Mouse (Mus musculus) MEL (cell line): ENCODE measurements around the gene Nrbp1. TPM values are rescaled to one million over a fixed set of nuclear protein-coding genes. Genes with fewer than 3 reads are reported as not detected.

ENCODE experiments used
- DNase-seq: peaks from one replicate; pipeline ENCODE4 v3.0.0; 2011; ENCODE audit warnings: low read depth, low spot score
- H3K27ac ChIP-seq: 2 replicates; pipeline ENCODE4 v1.5.1; 2012; ENCODE audit warnings: low read depth, mild to moderate bottlenecking, control low read depth, low read length, moderate library complexity; ENCODE audit not compliant: control insufficient read depth
- H3K27me3 ChIP-seq, 2 experiments: fragments of 150-350 bp in 1 of 2; sonication (generic) in 1 of 2; 2 replicates each; pipeline ENCODE4 v1.6.1; 2012; ENCODE audit warnings: low read length in 2 of 2, mild to moderate bottlenecking in 2 of 2, improper control_type of control experiment in 1 of 2, moderate library complexity in 1 of 2; ENCODE audit not compliant: insufficient read depth in 2 of 2, control insufficient read depth in 1 of 2
- H3K36me3 ChIP-seq, 2 experiments: 2 replicates each; pipeline ENCODE4 v1.6.1; 2012 to 2014; ENCODE audit warnings: low read length in 2 of 2, improper control_type of control experiment in 1 of 2, inconsistent platforms in 1 of 2, mild to moderate bottlenecking in 1 of 2; ENCODE audit not compliant: insufficient read depth in 2 of 2, control insufficient read depth in 1 of 2
- H3K4me1 ChIP-seq, 2 experiments: fragments of 150-350 bp in 1 of 2; sonication (generic) in 1 of 2; 2 replicates each; pipeline ENCODE4 v1.6.1; 2012; ENCODE audit warnings: low read length in 2 of 2, improper control_type of control experiment in 1 of 2, mild to moderate bottlenecking in 1 of 2; ENCODE audit not compliant: insufficient read depth in 2 of 2, control insufficient read depth in 1 of 2
- H3K4me3 ChIP-seq, 2 experiments: fragments of 150-350 bp in 1 of 2; sonication (generic) in 1 of 2; 2 replicates each; pipeline ENCODE4 v1.5.1; 2012; ENCODE audit warnings: low read depth in 2 of 2, low read length in 2 of 2, mild to moderate bottlenecking in 2 of 2, moderate library complexity in 2 of 2, control low read depth in 1 of 2, improper control_type of control experiment in 1 of 2; ENCODE audit not compliant: control insufficient read depth in 1 of 2, insufficient read depth in 1 of 2
- H3K79me2 ChIP-seq: 2 replicates; pipeline ENCODE4 v1.6.1; 2012; ENCODE audit warnings: mild to moderate bottlenecking, low read length, moderate library complexity; ENCODE audit not compliant: control insufficient read depth, poor library complexity, insufficient read depth
- H3K9ac ChIP-seq: 2 replicates; pipeline ENCODE4 v1.6.1; 2012; ENCODE audit warnings: low read depth, mild to moderate bottlenecking, control low read depth, low read length, moderate library complexity; ENCODE audit not compliant: control insufficient read depth, poor library complexity, severe bottlenecking
- H3K9me3 ChIP-seq: fragments of 150-350 bp; sonication (generic); replicated peaks from 2 replicates; pipeline ENCODE4 v1.6.1; 2012; ENCODE audit warnings: mild to moderate bottlenecking, low read length, improper control_type of control experiment, moderate library complexity; ENCODE audit not compliant: insufficient read depth
- BHLHE40 ChIP-seq: IDR thresholded peaks from 2 replicates; pipeline ENCODE4 v1.6.1; 2012; ENCODE audit warnings: low read depth, mild to moderate bottlenecking, inconsistent platforms, low read length, improper control_type of control experiment, borderline replicate concordance
- CHD1 ChIP-seq: IDR thresholded peaks from 2 replicates; pipeline ENCODE4 v1.6.1; 2012; ENCODE audit warnings: low read depth, mild to moderate bottlenecking, inconsistent platforms, low read length, improper control_type of control experiment
- CHD2 ChIP-seq: IDR thresholded peaks from 2 replicates; pipeline ENCODE4 v1.6.1; 2011; ENCODE audit warnings: low read length, improper control_type of control experiment
- CTCF ChIP-seq, 3 experiments: IDR thresholded peaks in 2 of 3; conservative IDR thresholded peaks in 1 of 3; 2 replicates each; pipeline ENCODE4 v1.5.1; 2011 to 2012; ENCODE audit warnings: low read length in 3 of 3, low read depth in 2 of 3, mild to moderate bottlenecking in 2 of 3, improper control_type of control experiment in 1 of 3, inconsistent platforms in 1 of 3, mixed read lengths in 1 of 3, moderate library complexity in 1 of 3; ENCODE audit not compliant: control insufficient read depth in 1 of 3, insufficient read depth in 1 of 3, poor library complexity in 1 of 3, severe bottlenecking in 1 of 3
- E2F4 ChIP-seq: IDR thresholded peaks from 2 replicates; pipeline ENCODE4 v1.6.1; 2011; ENCODE audit warnings: low read depth, low read length, improper control_type of control experiment, borderline replicate concordance
- EP300 ChIP-seq, 2 experiments: IDR thresholded peaks; 2 replicates each; pipeline ENCODE4 v1.6.1; 2011; ENCODE audit warnings: improper control_type of control experiment in 2 of 2, low read length in 2 of 2, low read depth in 1 of 2, mild to moderate bottlenecking in 1 of 2
- ETS1 ChIP-seq: IDR thresholded peaks from 2 replicates; pipeline ENCODE4 v1.6.1; 2012; ENCODE audit warnings: low read depth, mild to moderate bottlenecking, inconsistent platforms, low read length, improper control_type of control experiment, moderate library complexity
- GABPA ChIP-seq: IDR thresholded peaks from 2 replicates; pipeline ENCODE4 v1.6.1; 2012; ENCODE audit warnings: low read depth, mild to moderate bottlenecking, inconsistent platforms, low read length, improper control_type of control experiment, moderate library complexity
- GATA1 ChIP-seq: IDR thresholded peaks from 2 replicates; pipeline ENCODE4 v1.6.1; 2011; ENCODE audit warnings: low read depth, low read length, improper control_type of control experiment
- HCFC1 ChIP-seq: IDR thresholded peaks from 2 replicates; pipeline ENCODE4 v1.6.1; 2012; ENCODE audit warnings: low read depth, mild to moderate bottlenecking, inconsistent platforms, low read length, improper control_type of control experiment, moderate library complexity
- KAT2A ChIP-seq: conservative IDR thresholded peaks from 2 replicates; pipeline ENCODE4 v1.6.1; 2012; ENCODE audit warnings: low read depth, low read length, improper control_type of control experiment, inconsistent platforms
- MAX ChIP-seq: IDR thresholded peaks from 2 replicates; pipeline ENCODE4 v1.6.1; 2011; ENCODE audit warnings: low read length, improper control_type of control experiment
- MAZ ChIP-seq: IDR thresholded peaks from 2 replicates; pipeline ENCODE4 v1.6.1; 2012; ENCODE audit warnings: low read depth, mild to moderate bottlenecking, inconsistent platforms, low read length, improper control_type of control experiment
- MEF2A ChIP-seq: IDR thresholded peaks from 2 replicates; pipeline ENCODE4 v1.6.1; 2014; ENCODE audit warnings: low read depth, mild to moderate bottlenecking, inconsistent platforms, low read length, improper control_type of control experiment; ENCODE audit not compliant: poor library complexity, insufficient replicate concordance, severe bottlenecking; ENCODE audit errors: extremely low read depth
- MXI1 ChIP-seq: IDR thresholded peaks from 2 replicates; pipeline ENCODE4 v1.6.1; 2011; ENCODE audit warnings: mild to moderate bottlenecking, low read depth, low read length, improper control_type of control experiment
- MYB ChIP-seq: IDR thresholded peaks from 2 replicates; pipeline ENCODE4 v1.6.1; 2011; ENCODE audit warnings: mild to moderate bottlenecking, low read depth, low read length, improper control_type of control experiment
- MYC ChIP-seq: IDR thresholded peaks from 2 replicates; pipeline ENCODE4 v1.6.1; 2011; ENCODE audit warnings: low read depth, mild to moderate bottlenecking, low read length, improper control_type of control experiment, moderate library complexity
- NELFE ChIP-seq: IDR thresholded peaks from 2 replicates; pipeline ENCODE4 v1.6.1; 2011; ENCODE audit warnings: low read depth, low read length, improper control_type of control experiment
- POLR2A ChIP-seq, 2 experiments: IDR thresholded peaks; 2 replicates each; pipeline ENCODE4 v1.6.1; 2011 to 2012; ENCODE audit warnings: low read length in 2 of 2, mild to moderate bottlenecking in 2 of 2, control low read depth in 1 of 2, improper control_type of control experiment in 1 of 2, low read depth in 1 of 2, moderate library complexity in 1 of 2; ENCODE audit not compliant: control insufficient read depth in 1 of 2, insufficient read depth in 1 of 2, poor library complexity in 1 of 2
- POLR2AphosphoS2 ChIP-seq: IDR thresholded peaks from 2 replicates; pipeline ENCODE4 v1.6.1; 2011; ENCODE audit warnings: low read length, improper control_type of control experiment
- POLR2AphosphoS5 ChIP-seq: IDR thresholded peaks from 2 replicates; pipeline ENCODE4 v1.6.1; 2012; ENCODE audit warnings: low read depth, borderline replicate concordance, mild to moderate bottlenecking, inconsistent platforms, low read length, moderate library complexity, mixed read lengths
- RAD21 ChIP-seq: IDR thresholded peaks from 2 replicates; pipeline ENCODE4 v1.6.1; 2011; ENCODE audit warnings: mild to moderate bottlenecking, low read depth, low read length, improper control_type of control experiment
- RCOR1 ChIP-seq: IDR thresholded peaks from 2 replicates; pipeline ENCODE4 v1.6.1; 2012; ENCODE audit warnings: low read depth, mild to moderate bottlenecking, inconsistent platforms, low read length, improper control_type of control experiment
- SIN3A ChIP-seq: IDR thresholded peaks from 2 replicates; pipeline ENCODE4 v1.6.1; 2012; ENCODE audit warnings: low read length, improper control_type of control experiment, inconsistent platforms
- SMC3 ChIP-seq: IDR thresholded peaks from 2 replicates; pipeline ENCODE4 v1.6.1; 2011; ENCODE audit warnings: low read depth, low read length, improper control_type of control experiment
- TBP ChIP-seq: IDR thresholded peaks from 2 replicates; pipeline ENCODE4 v1.8.0; 2011; ENCODE audit warnings: low read depth, low read length, improper control_type of control experiment
- TCF12 ChIP-seq: IDR thresholded peaks from 2 replicates; pipeline ENCODE4 v1.6.1; 2014; ENCODE audit warnings: low read depth, mild to moderate bottlenecking, inconsistent platforms, low read length, improper control_type of control experiment, moderate library complexity
- UBTF ChIP-seq: IDR thresholded peaks from 2 replicates; pipeline ENCODE4 v1.6.1; 2012; ENCODE audit warnings: low read depth, mild to moderate bottlenecking, inconsistent platforms, low read length, improper control_type of control experiment, moderate library complexity, borderline replicate concordance; ENCODE audit not compliant: insufficient read depth
- USF1 ChIP-seq: IDR thresholded peaks from 2 replicates; pipeline ENCODE4 v1.6.1; 2014; ENCODE audit warnings: low read depth, mild to moderate bottlenecking, inconsistent platforms, low read length, improper control_type of control experiment, moderate library complexity
- USF2 ChIP-seq, 2 experiments: IDR thresholded peaks; 2 replicates each; pipeline ENCODE4 v1.6.1; 2011 to 2012; ENCODE audit warnings: improper control_type of control experiment in 2 of 2, low read length in 2 of 2, borderline replicate concordance in 1 of 2, inconsistent platforms in 1 of 2, low read depth in 1 of 2, mild to moderate bottlenecking in 1 of 2; ENCODE audit not compliant: insufficient read depth in 1 of 2
- ZC3H11A ChIP-seq: IDR thresholded peaks from 2 replicates; pipeline ENCODE4 v1.6.1; 2012; ENCODE audit warnings: low read depth, mild to moderate bottlenecking, inconsistent platforms, low read length, improper control_type of control experiment
- ZKSCAN1 ChIP-seq: IDR thresholded peaks from 2 replicates; pipeline ENCODE4 v1.6.1; 2012; ENCODE audit warnings: low read depth, mild to moderate bottlenecking, inconsistent platforms, low read length, improper control_type of control experiment, moderate library complexity
- ZMIZ1 ChIP-seq: IDR thresholded peaks from 2 replicates; pipeline ENCODE4 v1.6.1; 2012; ENCODE audit warnings: low read depth, mild to moderate bottlenecking, inconsistent platforms, low read length, improper control_type of control experiment, moderate library complexity
- ZNF384 ChIP-seq: IDR thresholded peaks from 2 replicates; pipeline ENCODE4 v1.6.1; 2012; ENCODE audit warnings: low read depth, mild to moderate bottlenecking, inconsistent platforms, low read length, improper control_type of control experiment
- polyA plus RNA-seq, 2 experiments: library from polyadenylated mRNA; stranded (reverse) in 1 of 2; unstranded in 1 of 2; fragments of >175 nt in 1 of 2; fragments of >200 nt in 1 of 2; gene quantifications; 2 replicates each; pipeline versions ENCODE4 v1.2.1 to v1.2.4; 2012; ENCODE audit warnings: low replicate concordance in 2 of 2, low read depth in 1 of 2; ENCODE audit not compliant: insufficient read length in 2 of 2, insufficient read depth in 1 of 2, missing spikeins in 1 of 2
- total RNA-seq: library from RNA; depleted of rRNA; stranded (reverse); fragments of 300-350 nt; gene quantifications from 2 replicates; pipeline ENCODE4 v1.2.3, GENCODE M21; 2012

Nrbp1 gene
- total and polyA plus RNA-seq, 3 experiments = 42.0 to 55.2 TPM; not detected in 1

GRCm38 (mm10) chr5:31290521-31291360 lies 50.1 kb downstream of the Nrbp1 start, which contains the start of gene Ift172 (continued):
- TF ChIP-seq TCF12 = peak; percentile 70

GRCm38 (mm10) chr5:31291361-31291688 lies 50.7 kb downstream of the Nrbp1 start:
- no peak for DNase-seq
- Histone ChIP-seq H3K36me3 (peaks cover 0 to 21% of the 10 kb centered on the region in 2 experiments; a peak in 2 of 4 replicates), H3K27ac (peak overlapping the region; percentile 68), H3K4me3 (peak overlapping the region; percentile 76 to 91), H3K79me2 (no peaks in the 10 kb centered on the region), H3K27me3 (no peaks in the 10 kb centered on the region), H3K4me1 (peaks cover 12 to 25% of the 10 kb centered on the region in 2 experiments), H3K9ac (peak overlapping the region; percentile 73), H3K9me3 (no peaks in the 10 kb centered on the region)
- TF ChIP-seq MXI1 (no peak; the same call in 1 of the 2 replicates), EP300 (IDR thresholded peaks at IDR 0.05; ENCODE audit: low read depth in 1 of 2, low read length in 2 of 2) (no peak; a peak in 2 of 4 replicates), GATA1 (peak; percentile 44), TCF12 (no peak), GABPA (no peak), ZC3H11A (no peak), SMC3 (no peak), HCFC1 (no peak), MAX (no peak), ZMIZ1 (peak; percentile 95; the same call in 1 of the 2 replicates), SIN3A (no peak), POLR2AphosphoS2 (peak; percentile 97), RCOR1 (no peak), TBP (no peak), NELFE (peak; percentile 94; the same call in 1 of the 2 replicates), POLR2A (IDR thresholded peaks at IDR 0.05; ENCODE audit: control insufficient read depth in 1 of 2, insufficient read depth in 1 of 2, low read depth in 1 of 2, low read length in 2 of 2, poor library complexity in 1 of 2) (peak; percentile 82 to 97; a peak in 3 of 4 replicates), CHD1 (no peak), RAD21 (no peak), MYC (peak; percentile 19; the same call in 1 of the 2 replicates), MAZ (no peak), MEF2A (no peak), ETS1 (peak; percentile 73; the same call in 1 of the 2 replicates), BHLHE40 (no peak), CTCF (IDR thresholded peaks at IDR 0.05 in 2 of 3, conservative IDR thresholded peaks at IDR 0.05 in 1 of 3; ENCODE audit: control insufficient read depth in 1 of 3, insufficient read depth in 1 of 3, low read depth in 2 of 3, low read length in 3 of 3, poor library complexity in 1 of 3, severe bottlenecking in 1 of 3) (no peak), ZKSCAN1 (0 out of 2 replicates have a peak, but pooled peaks have one; percentile 38), POLR2AphosphoS5 (0 out of 2 replicates have a peak, but pooled peaks have one; percentile 31), USF1 (no peak), CHD2 (no peak), KAT2A (no peak), UBTF (no peak), USF2 (IDR thresholded peaks at IDR 0.05; ENCODE audit: borderline replicate concordance in 1 of 2, insufficient read depth in 1 of 2, low read depth in 1 of 2, low read length in 2 of 2) (no peak), E2F4 (no peak), MYB (no peak; the same call in none of the 2 replicates), ZNF384 (no peak)
